23 mouse cellular contexts compared by ENCODE assay signal in the genomic region with DNA sequence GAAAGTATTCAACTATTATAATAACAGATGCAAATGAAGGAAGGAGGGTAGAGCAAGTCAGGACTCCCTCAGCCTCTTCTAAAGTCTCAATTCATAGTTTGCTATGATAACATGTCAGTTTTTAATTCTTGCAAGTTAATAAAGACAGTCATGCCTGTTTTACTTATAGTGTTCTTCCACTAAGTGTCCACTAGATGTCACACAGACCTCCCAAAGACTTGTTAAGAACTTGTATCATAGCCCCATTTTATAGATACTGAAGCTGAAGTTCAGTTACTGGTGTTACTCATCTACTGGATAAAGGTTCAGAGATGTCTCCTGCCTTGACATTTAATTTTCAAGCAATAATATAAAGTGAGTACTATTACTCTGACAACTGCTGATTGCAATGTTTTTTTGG.
DNase-seq lines count a peak whose midpoint lies in the region; ATAC-seq and TF ChIP-seq lines count a peak whose summit lies in the region.
"Had no signal": no experiment of that assay in that cellular context is flagged by ENCODE, and none has a peak within 500 bp of the region (broad histone marks: within the 10 kb centered on the region; RNA-seq: fewer than 3 reads in every experiment).

No protein-coding gene starts in this region.

- TF ChIP-seq POLR2A in kidney, adult 2 months (IDR thresholded peaks at IDR 0.05; ENCODE audit: low read depth, low read length), result no peak

- no peak overlapping the region for H3K4me2 ChIP-seq in forebrain, embryonic 14.5 days (ENCODE audit: low read length)
- H3K4me2 ChIP-seq in forebrain, embryonic 11.5 days (ENCODE audit: low read depth, low read length, severe bottlenecking), result no peak overlapping the region
- no peak overlapping the region for H3K4me2 ChIP-seq in kidney, postnatal 0 days (ENCODE audit: low read length)
- H3K4me2 ChIP-seq: forebrain, embryonic 15.5 days; hindbrain, embryonic 14.5 days; limb, embryonic 12.5 days; liver, embryonic 15.5 days; midbrain, embryonic 12.5 days had no signal

- DNase-seq in forebrain, embryonic 14.5 days (ENCODE audit: low spot score), result peak; percentile 27
- DNase-seq in forebrain, embryonic 11.5 days (ENCODE audit: low spot score), result no peak
- DNase-seq in kidney, postnatal 0 days (ENCODE audit: low spot score), result peak; percentile 7
- DNase-seq in kidney, adult 2 months, result no peak
- DNase-seq in A20 (ENCODE audit: low read depth, low spot score) (peak; percentile 32), adipocyte (ENCODE audit: low spot score) (peak; percentile 8)
- no peak for DNase-seq in retina, embryonic 14.5 days (ENCODE audit: low spot score)
- no peak for DNase-seq in left cerebral cortex, postnatal 14 days (ENCODE audit: low spot score in 2 of 2)
- DNase-seq: adrenal gland, adult 8-10 months; cerebellum, adult 11-12 months; cerebellum, postnatal 25 days; gastrocnemius, postnatal 10 days; heart, postnatal 10 days; kidney, adult 11 months; kidney, postnatal 36 days; layer of hippocampus, postnatal 36 days; thymus, postnatal 36 days had no signal

- H3K27ac ChIP-seq in forebrain, embryonic 14.5 days (ENCODE audit: low read depth, low read length), result no peak overlapping the region
- H3K27ac ChIP-seq in forebrain, embryonic 11.5 days (ENCODE audit: low read depth, low read length), result no peak overlapping the region
- no peak overlapping the region for H3K27ac ChIP-seq in kidney, postnatal 0 days
- H3K27ac ChIP-seq in kidney, adult 2 months (ENCODE audit: insufficient read depth, low read depth, low read length), result no peak overlapping the region
- H3K27ac ChIP-seq: embryonic facial prominence, embryonic 10.5 days; forebrain, embryonic 15.5 days; hindbrain, embryonic 14.5 days; limb, embryonic 12.5 days; liver, embryonic 15.5 days; midbrain, embryonic 12.5 days had no signal

- no peak overlapping the region for H3K4me3 ChIP-seq in forebrain, embryonic 14.5 days (ENCODE audit: low read depth, low read length)
- no peak overlapping the region for H3K4me3 ChIP-seq in forebrain, embryonic 11.5 days (ENCODE audit: low read depth, low read length)
- no peak overlapping the region for H3K4me3 ChIP-seq in kidney, postnatal 0 days (replicated peaks; ENCODE audit: low read depth, low read length)
- no peak overlapping the region for H3K4me3 ChIP-seq in kidney, adult 2 months (ENCODE audit: insufficient read depth, low read depth, low read length)
- H3K4me3 ChIP-seq: embryonic facial prominence, embryonic 10.5 days; forebrain, embryonic 15.5 days; limb, embryonic 12.5 days; liver, embryonic 15.5 days; midbrain, embryonic 12.5 days had no signal

- no peaks in the 10 kb centered on the region for H3K36me3 ChIP-seq in forebrain, embryonic 14.5 days (ENCODE audit: control insufficient read depth, insufficient read depth, low read length)
- H3K36me3 ChIP-seq in forebrain, embryonic 11.5 days (ENCODE audit: control insufficient read depth, insufficient read depth, low read length), result no peaks in the 10 kb centered on the region
- H3K36me3 ChIP-seq in kidney, postnatal 0 days (ENCODE audit: insufficient read depth, low read length), result no peaks in the 10 kb centered on the region
- H3K36me3 ChIP-seq in kidney, adult 2 months (ENCODE audit: control insufficient read depth, insufficient read depth, low read length), result no peaks in the 10 kb centered on the region
- H3K36me3 ChIP-seq: embryonic facial prominence, embryonic 10.5 days; forebrain, embryonic 15.5 days; limb, embryonic 12.5 days; liver, embryonic 15.5 days; midbrain, embryonic 12.5 days had no signal

- no peak for ATAC-seq in forebrain, embryonic 14.5 days
- no peak for ATAC-seq in forebrain, embryonic 11.5 days (replicated peaks; ENCODE audit: low FRiP score)
- ATAC-seq in kidney, postnatal 0 days (replicated peaks; ENCODE audit: low FRiP score, low read depth), result no peak
- ATAC-seq: forebrain, embryonic 15.5 days had no signal

- H3K9me3 ChIP-seq in forebrain, embryonic 14.5 days (replicated peaks; ENCODE audit: control insufficient read depth, low read length), result no peaks in the 10 kb centered on the region
- H3K9me3 ChIP-seq in forebrain, embryonic 11.5 days (ENCODE audit: control insufficient read depth, low read length), result no peaks in the 10 kb centered on the region
- H3K9me3 ChIP-seq in kidney, postnatal 0 days (replicated peaks; ENCODE audit: low read length), result no peaks in the 10 kb centered on the region
- H3K9me3 ChIP-seq: embryonic facial prominence, embryonic 10.5 days; forebrain, embryonic 15.5 days; limb, embryonic 12.5 days; liver, embryonic 15.5 days; midbrain, embryonic 12.5 days had no signal

- intact Hi-C loops in left cerebral cortex, postnatal 14 days (cut with DNase I), result no loop called here

- no peaks in the 10 kb centered on the region for H3K4me1 ChIP-seq in forebrain, embryonic 14.5 days (ENCODE audit: control insufficient read depth, insufficient read depth, low read length)
- H3K4me1 ChIP-seq in forebrain, embryonic 11.5 days (replicated peaks; ENCODE audit: control insufficient read depth, insufficient read depth, low read length), result no peaks in the 10 kb centered on the region
- H3K4me1 ChIP-seq in kidney, postnatal 0 days (replicated peaks; ENCODE audit: insufficient read depth, low read length), result no peaks in the 10 kb centered on the region
- no peaks in the 10 kb centered on the region for H3K4me1 ChIP-seq in kidney, adult 2 months (ENCODE audit: control insufficient read depth, insufficient read depth, low read length)
- H3K4me1 ChIP-seq: embryonic facial prominence, embryonic 10.5 days; liver, embryonic 15.5 days; midbrain, embryonic 12.5 days had no signal

- peak; percentile 61 for TF ChIP-seq CTCF in kidney, postnatal 0 days (IDR thresholded peaks at IDR 0.05; ENCODE audit: low read depth)
- TF ChIP-seq CTCF in kidney, adult 2 months (conservative IDR thresholded peaks at IDR 0.05; ENCODE audit: insufficient read depth, insufficient read length, low read depth, low read length), result no peak

- no peak overlapping the region for H3K9ac ChIP-seq in forebrain, embryonic 14.5 days (ENCODE audit: low read length)
- H3K9ac ChIP-seq in forebrain, embryonic 11.5 days (ENCODE audit: low read length), result no peak overlapping the region
- no peak overlapping the region for H3K9ac ChIP-seq in kidney, postnatal 0 days (ENCODE audit: low read depth, low read length)
- H3K9ac ChIP-seq: forebrain, embryonic 15.5 days; hindbrain, embryonic 14.5 days; limb, embryonic 12.5 days; liver, embryonic 15.5 days; midbrain, embryonic 12.5 days had no signal

- no peaks in the 10 kb centered on the region for H3K27me3 ChIP-seq in forebrain, embryonic 14.5 days (replicated peaks; ENCODE audit: control insufficient read depth, insufficient read depth, low read length)
- no peaks in the 10 kb centered on the region for H3K27me3 ChIP-seq in forebrain, embryonic 11.5 days (ENCODE audit: control insufficient read depth, insufficient read depth, low read length)
- no peaks in the 10 kb centered on the region for H3K27me3 ChIP-seq in kidney, postnatal 0 days (ENCODE audit: insufficient read depth, low read length)
- no peaks in the 10 kb centered on the region for H3K27me3 ChIP-seq in kidney, adult 2 months (replicated peaks; ENCODE audit: control insufficient read depth, insufficient read depth, low read length)
- H3K27me3 ChIP-seq: forebrain, embryonic 15.5 days; limb, embryonic 12.5 days; liver, embryonic 15.5 days; midbrain, embryonic 12.5 days had no signal

Comparison
In these comparisons a context has a peak if more than half of its experiments do, and no peak if none do; other contexts are left out.
1. DNase-seq: peak in forebrain, embryonic 14.5 days (single experiment), kidney, postnatal 0 days (single experiment), A20 (single experiment) and adipocyte (single experiment); none in forebrain, embryonic 11.5 days (single experiment), kidney, adult 2 months (single experiment), retina, embryonic 14.5 days (single experiment) and left cerebral cortex, postnatal 14 days (0 of 2).